Mouse (Mus musculus): ENCODE data around the gene Ppp1r14c. TPM values are rescaled to one million over a fixed set of nuclear protein-coding genes. Genes with fewer than 3 reads are reported as not detected.
"Not testable (repeated sequence)": the region's sequence is repeated elsewhere in the genome, so short reads cannot be mapped to it uniquely, and the experiment has no call there.

The Ppp1r14c gene
- polyA plus RNA-seq, 1 experiment from 2014 or later: 66.5 TPM

- ATAC-seq (ENCODE audit: low FRiP score): peak; percentile 35; the same call in 1 of the 2 replicates
- 64% methylated on average over 8 of the region's 8 CpGs for WGBS
- no peaks in the 10 kb centered on the region for H3K36me3 ChIP-seq
- H3K4me1 ChIP-seq: no peaks in the 10 kb centered on the region
- no peak overlapping the region for H3K4me3 ChIP-seq (replicated peaks)
- no peaks in the 10 kb centered on the region for H3K27me3 ChIP-seq (replicated peaks)
- no peaks in the 10 kb centered on the region for H3K9me3 ChIP-seq (replicated peaks)
- H3K27ac ChIP-seq (replicated peaks): no peak overlapping the region
- no peak overlapping the region for H3K9ac ChIP-seq (replicated peaks)
- H3K4me2 ChIP-seq: no peak overlapping the region
Observed at GRCm38 (mm10) chr10:3434848-3435474, 69.1 kb downstream of the Ppp1r14c start.

- peak; percentile 53; the same call in 1 of the 2 replicates for ATAC-seq (ENCODE audit: low FRiP score)
- Histone ChIP-seq H3K36me3 (peaks cover 3% of the 10 kb centered on the region; the same call in 1 of the 2 replicates), H3K9me3 (replicated peaks) (no peaks in the 10 kb centered on the region), H3K4me1 (no peaks in the 10 kb centered on the region), H3K4me2 (no peak overlapping the region), H3K9ac (replicated peaks) (no peak overlapping the region), H3K27me3 (replicated peaks) (no peaks in the 10 kb centered on the region), H3K4me3 (replicated peaks) (no peak overlapping the region), H3K27ac (replicated peaks) (no peak overlapping the region)
- 63% methylated on average over 2 of the region's 2 CpGs for WGBS
Observed at GRCm38 (mm10) chr10:3440722-3441471, 75.0 kb downstream of the Ppp1r14c start.

DNA sequence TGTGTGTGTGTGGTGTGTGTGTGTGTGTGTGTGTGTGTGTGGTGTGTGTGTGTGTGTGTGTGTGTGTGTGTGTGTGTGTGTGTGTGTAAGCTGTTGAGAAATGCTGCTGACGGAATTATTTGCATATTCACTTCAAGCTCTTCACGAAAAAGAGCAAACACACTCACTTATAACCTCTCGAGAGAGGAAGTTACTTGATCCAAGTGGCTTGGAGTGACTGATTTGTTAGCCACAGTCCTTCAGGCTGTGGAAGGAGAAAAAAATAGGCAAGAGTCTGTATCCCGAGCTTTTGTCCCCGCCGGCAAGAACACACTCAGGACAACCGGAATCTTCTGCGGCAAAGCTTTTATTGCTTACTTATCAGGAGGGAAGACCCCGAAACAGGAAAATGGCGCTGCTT, 80.9 kb downstream of the Ppp1r14c start:
- not testable (repeated sequence) for H3K27ac ChIP-seq (replicated peaks); H3K9me3 ChIP-seq (replicated peaks); H3K4me1 ChIP-seq; H3K4me2 ChIP-seq; H3K4me3 ChIP-seq (replicated peaks); H3K27me3 ChIP-seq (replicated peaks); H3K9ac ChIP-seq (replicated peaks); H3K36me3 ChIP-seq; ATAC-seq (ENCODE audit: low FRiP score)
- 94% methylated on average over 10 of the region's 10 CpGs for WGBS

- WGBS: 92% methylated on average over 5 of the region's 5 CpGs
- Histone ChIP-seq H3K9ac (replicated peaks) (no peak overlapping the region), H3K36me3 (no peaks in the 10 kb centered on the region), H3K4me3 (replicated peaks) (no peak overlapping the region), H3K4me1 (no peaks in the 10 kb centered on the region), H3K9me3 (replicated peaks) (no peaks in the 10 kb centered on the region), H3K27me3 (replicated peaks) (no peaks in the 10 kb centered on the region), H3K27ac (replicated peaks) (no peak overlapping the region), H3K4me2 (no peak overlapping the region)
- no peak for ATAC-seq (ENCODE audit: low FRiP score)
Observed at GRCm38 (mm10) chr10:3448699-3449098, 82.8 kb downstream of the Ppp1r14c start.

GRCm38 (mm10) chr10:3451930-3452329, 86.1 kb downstream of the Ppp1r14c start:
- H3K27ac ChIP-seq (replicated peaks): no peak overlapping the region
- ATAC-seq (ENCODE audit: low FRiP score): no peak
- H3K4me1 ChIP-seq: no peaks in the 10 kb centered on the region
- no peaks in the 10 kb centered on the region for H3K36me3 ChIP-seq
- no peak overlapping the region for H3K9ac ChIP-seq (replicated peaks)
- H3K9me3 ChIP-seq (replicated peaks): no peaks in the 10 kb centered on the region
- no peak overlapping the region for H3K4me3 ChIP-seq (replicated peaks)
- H3K27me3 ChIP-seq (replicated peaks): no peaks in the 10 kb centered on the region
- 43% methylated on average over 4 of the region's 4 CpGs for WGBS
- no peak overlapping the region for H3K4me2 ChIP-seq

GRCm38 (mm10) chr10:3452822-3453475, 87.1 kb downstream of the Ppp1r14c start:
- Histone ChIP-seq H3K4me3 (replicated peaks) (no peak overlapping the region), H3K4me2 (no peak overlapping the region), H3K27ac (replicated peaks) (no peak overlapping the region), H3K4me1 (no peaks in the 10 kb centered on the region), H3K27me3 (replicated peaks) (no peaks in the 10 kb centered on the region), H3K9ac (replicated peaks) (no peak overlapping the region), H3K36me3 (no peaks in the 10 kb centered on the region), H3K9me3 (replicated peaks) (no peaks in the 10 kb centered on the region)
- ATAC-seq (ENCODE audit: low FRiP score): no peak
- 93% methylated on average over 3 of the region's 3 CpGs for WGBS

DNA sequence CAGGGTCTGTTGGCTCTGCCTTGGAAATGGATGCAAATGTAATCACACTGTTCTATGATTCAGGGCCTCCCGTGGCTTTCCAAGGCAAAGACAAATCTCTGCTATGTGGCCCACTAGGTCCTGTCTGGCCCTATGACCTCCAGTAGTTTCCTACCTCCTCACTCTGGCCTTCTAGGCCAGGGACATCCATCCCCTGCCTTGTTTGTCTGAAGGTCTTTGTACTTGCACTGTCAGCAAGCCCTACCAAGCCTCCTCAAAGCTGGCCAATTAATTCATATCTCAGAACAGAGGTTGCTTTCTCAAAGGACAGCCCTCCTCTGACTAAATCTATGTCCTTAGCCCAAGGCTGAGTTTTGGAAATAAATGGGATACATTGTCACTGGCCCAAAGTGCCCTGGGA, 92.8 kb downstream of the Ppp1r14c start:
- H3K9ac ChIP-seq (replicated peaks): no peak overlapping the region
- H3K27ac ChIP-seq (replicated peaks): no peak overlapping the region
- no peak for ATAC-seq (ENCODE audit: low FRiP score)
- H3K9me3 ChIP-seq (replicated peaks): no peaks in the 10 kb centered on the region
- no peaks in the 10 kb centered on the region for H3K36me3 ChIP-seq
- H3K27me3 ChIP-seq (replicated peaks): no peaks in the 10 kb centered on the region
- no peak overlapping the region for H3K4me3 ChIP-seq (replicated peaks)
- WGBS: 87% methylated on average over 1 of the region's 1 CpGs
- H3K4me2 ChIP-seq: no peak overlapping the region
- H3K4me1 ChIP-seq: no peaks in the 10 kb centered on the region

DNA sequence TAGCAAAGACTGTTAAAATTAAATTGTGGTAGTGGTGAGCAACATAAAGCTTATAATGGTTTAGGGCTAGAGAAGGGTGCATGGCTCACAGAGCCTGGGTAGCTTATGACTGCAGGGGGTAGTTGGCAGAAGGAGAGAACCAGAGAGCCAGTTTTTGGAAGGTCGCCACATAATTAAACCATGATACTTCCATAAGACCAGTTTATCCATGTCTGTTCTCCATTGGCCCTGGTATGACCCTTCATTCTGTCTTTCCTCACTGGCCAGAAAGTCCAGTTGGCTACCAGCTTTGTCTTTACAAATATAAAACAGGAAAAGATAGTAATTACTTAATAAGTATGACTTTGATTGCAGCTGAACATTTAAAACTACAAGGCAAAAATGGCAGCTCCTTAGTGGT, 95.0 kb downstream of the Ppp1r14c start:
- H3K36me3 ChIP-seq: no peaks in the 10 kb centered on the region
- WGBS: 93% methylated on average over 1 of the region's 1 CpGs
- H3K27ac ChIP-seq (replicated peaks): no peak overlapping the region
- H3K9ac ChIP-seq (replicated peaks): no peak overlapping the region
- no peaks in the 10 kb centered on the region for H3K4me1 ChIP-seq
- H3K4me3 ChIP-seq (replicated peaks): no peak overlapping the region
- H3K27me3 ChIP-seq (replicated peaks): no peaks in the 10 kb centered on the region
- H3K4me2 ChIP-seq: no peak overlapping the region
- no peaks in the 10 kb centered on the region for H3K9me3 ChIP-seq (replicated peaks)
- ATAC-seq (ENCODE audit: low FRiP score): no peak

DNA sequence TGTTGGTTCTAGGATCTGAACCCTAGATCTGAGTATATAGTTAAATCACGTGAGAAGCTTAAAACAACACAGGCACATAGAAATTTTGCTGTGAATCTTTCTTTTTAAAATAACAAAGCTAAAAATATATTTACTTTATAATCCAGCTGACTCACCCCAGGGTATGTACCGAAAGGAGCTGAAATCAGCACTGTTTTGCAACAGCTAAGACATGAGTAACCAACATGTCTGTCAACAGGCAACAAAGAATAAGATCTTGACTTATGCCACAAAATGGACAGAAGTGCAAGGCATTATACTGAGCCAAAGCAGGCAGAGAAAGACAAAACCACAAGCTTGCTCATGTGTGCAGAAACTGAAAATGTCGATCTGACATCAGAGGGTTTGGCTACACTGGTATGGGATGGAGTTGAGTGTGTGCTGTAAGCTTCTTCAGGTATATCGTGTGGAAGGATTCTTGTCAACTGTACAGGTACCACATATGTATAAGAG, 100.3 kb downstream of the Ppp1r14c start:
- H3K36me3 ChIP-seq: no peaks in the 10 kb centered on the region; the same call in 1 of the 2 replicates
- WGBS: 91% methylated on average over 4 of the region's 4 CpGs
- H3K4me1 ChIP-seq: no peaks in the 10 kb centered on the region
- no peaks in the 10 kb centered on the region for H3K27me3 ChIP-seq (replicated peaks)
- H3K4me3 ChIP-seq (replicated peaks): no peak overlapping the region
- no peak overlapping the region for H3K27ac ChIP-seq (replicated peaks)
- no peak for ATAC-seq (ENCODE audit: low FRiP score)
- H3K9me3 ChIP-seq (replicated peaks): no peaks in the 10 kb centered on the region
- no peak overlapping the region for H3K9ac ChIP-seq (replicated peaks)
- no peak overlapping the region for H3K4me2 ChIP-seq

GRCm38 (mm10) chr10:3468590-3468989, 102.7 kb downstream of the Ppp1r14c start:
- Histone ChIP-seq H3K4me2 (no peak overlapping the region), H3K27me3 (replicated peaks) (no peaks in the 10 kb centered on the region), H3K4me1 (no peaks in the 10 kb centered on the region), H3K27ac (replicated peaks) (no peak overlapping the region), H3K36me3 (no peaks in the 10 kb centered on the region; the same call in 1 of the 2 replicates), H3K9me3 (replicated peaks) (no peaks in the 10 kb centered on the region), H3K4me3 (replicated peaks) (no peak overlapping the region), H3K9ac (replicated peaks) (no peak overlapping the region)
- WGBS: 85% methylated on average over 4 of the region's 4 CpGs
- ATAC-seq (ENCODE audit: low FRiP score): no peak

DNA sequence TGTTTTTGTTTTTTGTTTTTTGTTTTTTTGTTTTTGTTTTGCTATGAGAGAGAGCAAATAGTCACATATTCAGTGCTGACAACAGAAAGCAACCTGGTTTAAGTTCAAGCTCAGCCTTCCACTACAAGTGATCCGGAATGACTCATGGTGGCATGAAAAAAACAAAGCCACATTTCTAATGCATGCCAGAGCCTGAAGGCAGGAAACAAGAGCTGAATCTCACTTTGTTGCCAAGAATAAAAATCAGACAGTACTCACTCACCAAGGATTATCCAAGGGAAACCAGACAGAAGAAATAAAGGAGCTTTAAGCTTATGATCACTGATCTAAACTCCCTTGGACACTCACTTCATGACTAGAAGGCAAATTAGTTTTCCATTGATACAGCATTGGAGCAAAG, 110.8 kb downstream of the Ppp1r14c start:
- no peak overlapping the region for H3K9ac ChIP-seq (replicated peaks)
- no peaks in the 10 kb centered on the region for H3K4me1 ChIP-seq
- no peaks in the 10 kb centered on the region for H3K9me3 ChIP-seq (replicated peaks)
- 67% methylated on average over 1 of the region's 1 CpGs for WGBS
- no peak overlapping the region for H3K4me3 ChIP-seq (replicated peaks)
- H3K27ac ChIP-seq (replicated peaks): no peak overlapping the region
- no peak for ATAC-seq (ENCODE audit: low FRiP score)
- H3K27me3 ChIP-seq (replicated peaks): no peaks in the 10 kb centered on the region
- H3K36me3 ChIP-seq: no peaks in the 10 kb centered on the region
- no peak overlapping the region for H3K4me2 ChIP-seq

DNA sequence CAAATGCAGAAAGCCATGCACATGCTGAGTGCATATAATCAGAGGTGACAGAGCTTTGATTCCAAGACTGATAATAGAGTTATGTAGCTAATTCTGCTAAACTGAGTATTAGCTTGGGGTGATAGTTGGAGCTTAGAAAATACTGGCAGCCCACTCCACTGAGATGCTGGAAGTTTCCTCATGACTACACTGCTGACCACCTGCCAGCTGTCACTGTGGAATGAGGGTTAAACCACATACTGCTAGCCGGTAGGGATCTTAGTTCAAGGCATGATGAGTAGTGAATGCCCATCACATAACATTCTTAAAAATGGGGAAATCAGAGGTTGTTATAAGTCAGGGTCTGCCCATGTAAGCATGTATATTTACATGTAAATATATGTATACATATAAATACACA, 113.9 kb downstream of the Ppp1r14c start:
- H3K36me3 ChIP-seq: no peaks in the 10 kb centered on the region
- WGBS: 93% methylated on average over 1 of the region's 1 CpGs
- H3K4me2 ChIP-seq: no peak overlapping the region
- no peak overlapping the region for H3K9ac ChIP-seq (replicated peaks)
- H3K4me3 ChIP-seq (replicated peaks): no peak overlapping the region
- H3K4me1 ChIP-seq: no peaks in the 10 kb centered on the region
- H3K9me3 ChIP-seq (replicated peaks): no peaks in the 10 kb centered on the region
- H3K27ac ChIP-seq (replicated peaks): no peak overlapping the region
- no peaks in the 10 kb centered on the region for H3K27me3 ChIP-seq (replicated peaks)
- no peak for ATAC-seq (ENCODE audit: low FRiP score)
